Mouse (Mus musculus): Measurements from ENCODE around the gene Slc27a1. TPM values are rescaled to one million over a fixed set of nuclear protein-coding genes. Genes with fewer than 3 reads are reported as not detected.
A peak's percentile ranks its signal among the peaks of the same experiment; 100 is the strongest.

Gene Slc27a1
- polyA plus RNA-seq, 1 experiment from 2014 or later = 38.4 TPM

GRCm38 (mm10) chr8:71537028-71537867, 31.4 kb upstream of the Slc27a1 start, which contains the start of gene Bst2:
Gene Bst2 (minus strand): TSS chr8:71537456.
- H3K4me1 ChIP-seq = peaks cover 10% of the 10 kb centered on the region; the same call in 1 of the 2 replicates
- no peaks in the 10 kb centered on the region for H3K36me3 ChIP-seq
- peak within 1 kb of the TSS; percentile 33 for H3K4me3 ChIP-seq
- no peak within 1 kb of the TSS for H3K27ac ChIP-seq (replicated peaks)
- H3K9me3 ChIP-seq = no peaks in the 10 kb centered on the region
- H3K9ac ChIP-seq (replicated peaks) = 0 out of 2 replicates have a peak within 1 kb of the TSS, but pooled peaks have one; percentile 15
- peak within 1 kb of the TSS; percentile 49 for H3K4me2 ChIP-seq (replicated peaks)
- peak; percentile 28; the same call in 1 of the 2 replicates for ATAC-seq (ENCODE audit: low FRiP score, low read depth)
- WGBS = 4% methylated on average over 36 of the region's 37 CpGs
- H3K27me3 ChIP-seq = peaks cover 45% of the 10 kb centered on the region

GRCm38 (mm10) chr8:71542632-71543343, 25.9 kb upstream of the Slc27a1 start, which contains the start of gene Mvb12a:
Gene Mvb12a (plus strand): TSS chr8:71542922.
- Histone ChIP-seq H3K36me3 (peaks cover 20% of the 10 kb centered on the region), H3K4me1 (peaks cover 11% of the 10 kb centered on the region), H3K27me3 (peaks cover 17% of the 10 kb centered on the region), H3K4me3 (peak within 1 kb of the TSS; percentile 89), H3K9ac (replicated peaks) (peak within 1 kb of the TSS; percentile 81), H3K27ac (replicated peaks) (peak within 1 kb of the TSS; percentile 67), H3K9me3 (no peaks in the 10 kb centered on the region), H3K4me2 (replicated peaks) (peak within 1 kb of the TSS; percentile 94)
- WGBS = under 1% methylated on average over 47 of the region's 55 CpGs
- peak; percentile 96 for ATAC-seq (ENCODE audit: low FRiP score, low read depth)

- Histone ChIP-seq H3K27me3 (peaks cover 9% of the 10 kb centered on the region; the same call in 1 of the 2 replicates), H3K4me1 (peaks cover 10% of the 10 kb centered on the region), H3K9ac (replicated peaks) (peak overlapping the region; percentile 81), H3K27ac (replicated peaks) (no peak overlapping the region), H3K4me2 (replicated peaks) (peak overlapping the region; percentile 94), H3K9me3 (no peaks in the 10 kb centered on the region), H3K36me3 (peaks cover 28% of the 10 kb centered on the region), H3K4me3 (peak overlapping the region; percentile 89)
- no peak for ATAC-seq (ENCODE audit: low FRiP score, low read depth)
- 88% methylated on average over 9 of the region's 9 CpGs for WGBS
Measured at GRCm38 (mm10) chr8:71543755-71544154, 24.9 kb upstream of the Slc27a1 start.

GRCm38 (mm10) chr8:71545053-71545452, 23.6 kb upstream of the Slc27a1 start:
- Histone ChIP-seq H3K4me2 (replicated peaks) (no peak overlapping the region), H3K27me3 (no peaks in the 10 kb centered on the region), H3K9ac (replicated peaks) (no peak overlapping the region), H3K27ac (replicated peaks) (no peak overlapping the region), H3K9me3 (no peaks in the 10 kb centered on the region), H3K4me3 (no peak overlapping the region), H3K4me1 (peaks cover 10% of the 10 kb centered on the region), H3K36me3 (peaks cover 29% of the 10 kb centered on the region)
- ATAC-seq (ENCODE audit: low FRiP score, low read depth) = no peak
- 92% methylated on average over 11 of the region's 11 CpGs for WGBS

DNA sequence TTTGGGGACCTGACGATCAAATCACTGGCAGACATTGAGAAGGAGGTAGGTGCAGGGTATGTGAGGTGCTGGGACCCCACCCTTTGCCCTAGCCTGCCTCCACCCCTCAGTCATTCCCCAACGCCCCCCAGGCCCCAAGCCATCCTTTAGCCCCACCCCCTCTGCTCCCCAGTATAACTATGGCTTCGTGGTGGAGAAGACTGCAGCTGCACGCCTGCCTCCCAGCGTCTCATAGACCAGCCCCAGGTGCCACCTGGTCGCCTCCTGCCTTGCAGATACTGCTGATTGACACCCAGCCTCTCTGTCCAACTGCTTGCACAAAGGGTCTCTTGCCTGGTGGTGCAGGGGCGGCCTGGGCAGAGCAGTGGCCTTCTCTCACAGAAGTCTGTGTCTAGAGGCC, 21.1 kb upstream of the Slc27a1 start:
- Histone ChIP-seq H3K4me3 (no peak overlapping the region), H3K36me3 (peaks cover 29% of the 10 kb centered on the region), H3K4me2 (replicated peaks) (no peak overlapping the region), H3K9ac (replicated peaks) (no peak overlapping the region), H3K4me1 (peaks cover 10% of the 10 kb centered on the region), H3K27me3 (no peaks in the 10 kb centered on the region), H3K9me3 (no peaks in the 10 kb centered on the region), H3K27ac (replicated peaks) (no peak overlapping the region)
- 89% methylated on average over 7 of the region's 7 CpGs for WGBS
- ATAC-seq (ENCODE audit: low FRiP score, low read depth) = no peak

DNA sequence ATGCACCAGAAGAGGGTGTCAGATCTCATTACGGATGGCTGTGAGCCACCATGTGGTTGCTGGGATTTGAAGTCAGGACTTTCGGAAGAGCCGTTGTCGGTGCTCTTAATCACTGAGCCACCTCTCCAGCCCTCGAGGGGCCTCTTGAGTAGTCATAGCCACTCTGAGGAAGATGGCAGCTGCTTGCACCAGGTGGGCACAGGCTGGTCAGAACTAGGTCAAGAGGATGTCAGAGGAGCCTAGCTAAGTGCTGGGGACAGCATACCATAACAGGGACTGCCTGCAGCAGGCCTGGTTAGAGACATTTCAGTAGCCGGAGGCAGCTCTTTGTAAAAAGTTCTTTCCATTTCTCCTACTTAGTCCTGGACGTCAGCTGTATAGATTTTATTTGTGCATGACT, 17.9 kb upstream of the Slc27a1 start:
- Histone ChIP-seq H3K36me3 (peaks cover 21% of the 10 kb centered on the region), H3K9ac (replicated peaks) (no peak overlapping the region), H3K27me3 (peaks cover 21% of the 10 kb centered on the region), H3K27ac (replicated peaks) (no peak overlapping the region), H3K4me2 (replicated peaks) (no peak overlapping the region), H3K9me3 (no peaks in the 10 kb centered on the region), H3K4me1 (no peaks in the 10 kb centered on the region), H3K4me3 (no peak overlapping the region)
- no peak for ATAC-seq (ENCODE audit: low FRiP score, low read depth)
- WGBS = 73% methylated on average over 7 of the region's 7 CpGs

DNA sequence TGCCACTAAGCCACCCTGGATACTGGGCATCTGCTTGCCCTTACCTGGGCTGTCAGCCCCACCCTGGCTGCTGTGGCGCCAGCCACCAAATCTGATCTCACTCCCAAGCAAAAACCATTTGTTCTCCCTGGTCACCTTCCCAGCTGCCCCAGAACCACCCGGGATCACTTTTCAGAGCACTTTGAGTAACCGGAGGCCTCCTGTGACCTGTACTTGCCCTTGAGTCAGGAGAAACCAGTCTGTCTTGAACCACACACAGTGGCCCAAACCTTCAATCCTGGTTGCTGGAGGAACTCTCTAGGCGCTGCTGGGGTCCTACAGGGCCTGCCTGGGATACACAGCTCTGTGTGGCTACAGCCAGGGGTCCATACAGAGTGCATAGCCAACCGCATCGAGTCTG, 15.9 kb upstream of the Slc27a1 start:
- Histone ChIP-seq H3K4me3 (no peak overlapping the region), H3K27me3 (peaks cover 42% of the 10 kb centered on the region), H3K9ac (replicated peaks) (no peak overlapping the region), H3K36me3 (peaks cover 10% of the 10 kb centered on the region), H3K4me1 (no peaks in the 10 kb centered on the region), H3K4me2 (replicated peaks) (no peak overlapping the region), H3K27ac (replicated peaks) (no peak overlapping the region), H3K9me3 (no peaks in the 10 kb centered on the region)
- 74% methylated on average over 6 of the region's 6 CpGs for WGBS
- no peak for ATAC-seq (ENCODE audit: low FRiP score, low read depth)

- Histone ChIP-seq H3K4me1 (peaks cover 7% of the 10 kb centered on the region), H3K9me3 (no peaks in the 10 kb centered on the region), H3K4me3 (no peak overlapping the region), H3K27ac (replicated peaks) (no peak overlapping the region), H3K27me3 (peaks cover 54% of the 10 kb centered on the region), H3K4me2 (replicated peaks) (no peak overlapping the region), H3K36me3 (no peaks in the 10 kb centered on the region), H3K9ac (replicated peaks) (no peak overlapping the region)
- WGBS = 74% methylated on average over 6 of the region's 6 CpGs
- ATAC-seq (ENCODE audit: low FRiP score, low read depth) = no peak
Measured at GRCm38 (mm10) chr8:71554001-71554400, 14.7 kb upstream of the Slc27a1 start.

DNA sequence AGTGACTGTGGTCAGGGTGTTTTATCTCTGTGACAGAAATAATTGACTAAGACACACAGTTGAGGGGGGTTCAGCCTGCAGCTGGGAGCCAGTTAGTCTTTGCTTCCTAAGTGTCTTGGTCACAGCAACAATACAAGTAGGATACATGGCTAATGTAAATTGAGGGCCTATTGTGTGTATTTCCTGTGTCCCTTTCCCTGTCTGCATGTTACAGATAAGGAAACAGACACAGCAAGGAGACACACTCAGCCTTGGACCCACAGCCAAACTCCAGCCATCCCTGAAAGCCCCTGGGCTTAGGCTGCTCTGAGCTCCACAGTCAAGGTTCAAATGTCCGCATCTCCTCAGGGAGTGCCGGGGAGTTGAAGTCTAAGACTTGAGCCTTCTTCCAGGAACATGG, 14.0 kb upstream of the Slc27a1 start:
- 84% methylated on average over 2 of the region's 2 CpGs for WGBS
- no peak overlapping the region for H3K27ac ChIP-seq (replicated peaks)
- H3K27me3 ChIP-seq = peaks cover 60% of the 10 kb centered on the region
- no peak overlapping the region for H3K4me3 ChIP-seq
- no peaks in the 10 kb centered on the region for H3K36me3 ChIP-seq
- no peak overlapping the region for H3K9ac ChIP-seq (replicated peaks)
- ATAC-seq (ENCODE audit: low FRiP score, low read depth) = no peak
- no peak overlapping the region for H3K4me2 ChIP-seq (replicated peaks)
- H3K4me1 ChIP-seq = peaks cover 9% of the 10 kb centered on the region
- no peaks in the 10 kb centered on the region for H3K9me3 ChIP-seq

GRCm38 (mm10) chr8:71558071-71558957, 10.4 kb upstream of the Slc27a1 start, which contains the start of gene Tmem221:
Gene Tmem221 (minus strand): TSS chr8:71558871.
- no peaks in the 10 kb centered on the region for H3K36me3 ChIP-seq
- 6% methylated on average over 70 of the region's 70 CpGs for WGBS
- peaks cover 97% of the 10 kb centered on the region for H3K27me3 ChIP-seq
- 0 out of 2 replicates have a peak, but pooled peaks have one; percentile 7 for ATAC-seq (ENCODE audit: low FRiP score, low read depth)
- no peaks in the 10 kb centered on the region for H3K9me3 ChIP-seq
- peak within 1 kb of the TSS; percentile 45 for H3K4me2 ChIP-seq (replicated peaks)
- peak within 1 kb of the TSS; percentile 24 for H3K4me3 ChIP-seq
- peaks cover 17% of the 10 kb centered on the region for H3K4me1 ChIP-seq
- no peak within 1 kb of the TSS for H3K9ac ChIP-seq (replicated peaks)
- H3K27ac ChIP-seq (replicated peaks) = no peak within 1 kb of the TSS

GRCm38 (mm10) chr8:71558958-71559690, 9.6 kb upstream of the Slc27a1 start:
- Histone ChIP-seq H3K27me3 (peaks cover 95% of the 10 kb centered on the region), H3K4me1 (peaks cover 17% of the 10 kb centered on the region), H3K4me3 (peak overlapping the region; percentile 24), H3K36me3 (no peaks in the 10 kb centered on the region), H3K27ac (replicated peaks) (no peak overlapping the region), H3K4me2 (replicated peaks) (peak overlapping the region; percentile 45), H3K9me3 (peaks cover 3% of the 10 kb centered on the region), H3K9ac (replicated peaks) (no peak overlapping the region)
- 0 out of 2 replicates have a peak, but pooled peaks have one; percentile 14 for ATAC-seq (ENCODE audit: low FRiP score, low read depth)
- 2% methylated on average over 24 of the region's 24 CpGs for WGBS

Data from midbrain, embryonic 12.5 days (tissue).